Mouse (Mus musculus): ENCODE data around the gene Pes1. TPM values are rescaled to one million over a fixed set of nuclear protein-coding genes. Genes with fewer than 3 reads are reported as not detected.

Pes1 gene
- 35.2 TPM for polyA plus RNA-seq (2014; fragmentation: Illumina TruSeq; extraction: RNeasy Lipid Tissue Mini Kit (QIAGEN cat#74804); ENCODE audit: low read depth, low replicate concordance)

GRCm38 (mm10) chr11:3963610-3964415 is at the start of gene Pes1:
Gene Pes1 (plus strand): TSS chr11:3963975.

GRCm38 (mm10) chr11:3914109-3914840 is 49.5 kb upstream of the Pes1 start, which contains the start of gene Slc35e4:
Gene Slc35e4 (minus strand): TSS chr11:3914664.

DNA sequence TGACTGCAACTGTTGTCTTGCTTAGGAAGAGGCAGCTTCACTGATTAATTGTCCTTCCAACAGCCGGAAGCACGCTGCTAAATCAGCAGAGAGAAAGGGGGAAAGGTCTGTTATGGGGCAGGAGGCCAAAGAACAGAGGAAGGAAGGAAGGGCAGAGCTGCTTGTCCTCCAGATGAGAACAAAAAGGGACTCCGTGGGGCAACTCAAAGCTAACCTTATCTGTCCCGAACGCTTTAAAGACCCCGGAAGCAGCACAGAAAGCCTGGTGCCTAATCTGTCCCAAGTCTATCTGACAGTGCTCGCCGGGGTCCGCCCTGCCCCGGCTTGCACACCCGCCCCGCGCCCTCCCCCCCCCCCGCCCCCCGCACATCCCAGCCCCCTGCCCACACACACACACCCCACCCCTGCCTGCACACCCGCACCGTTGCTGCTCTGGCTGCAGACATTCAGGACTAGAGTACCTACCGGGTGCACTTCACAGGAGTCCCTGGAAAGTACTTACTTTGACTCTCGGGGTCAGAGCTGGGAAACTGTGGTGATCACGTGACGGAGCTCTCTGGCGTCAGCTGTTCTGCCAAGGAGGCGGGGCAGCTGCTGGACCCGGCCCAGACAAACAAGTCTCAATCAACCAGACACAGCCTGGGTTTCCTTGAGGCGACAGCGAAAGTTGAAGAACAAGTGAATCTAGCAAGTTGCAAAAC is 32.1 kb upstream of the Pes1 start, which contains the start of gene Tcn2:
TSS of gene Tcn2 (minus strand) at position 649 of the 701 bp plus-strand sequence.

DNA sequence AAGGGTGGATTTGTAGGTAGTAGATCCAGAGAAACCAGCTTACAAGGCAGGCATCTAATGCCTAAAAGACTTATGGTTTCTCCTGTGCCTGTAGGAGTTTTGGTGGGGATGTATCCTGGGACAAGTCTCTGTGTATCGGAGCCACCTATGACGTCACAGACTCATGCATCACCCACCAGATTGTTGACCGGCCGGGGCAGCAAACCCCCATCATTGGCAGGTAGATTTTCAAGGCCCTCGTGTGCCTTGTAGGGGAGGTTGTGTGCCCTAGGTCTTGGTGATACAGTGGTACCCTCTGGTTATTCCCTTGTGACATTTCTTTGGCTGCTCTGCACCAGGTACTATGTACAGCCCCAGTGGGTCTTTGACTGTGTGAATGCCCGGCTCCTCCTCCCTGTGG is 12.9 kb downstream of the Pes1 start, which contains the start of gene 4930556J24Rik:
TSS of gene 4930556J24Rik (minus strand) at position 101 of the 400 bp plus-strand sequence.

DNA sequence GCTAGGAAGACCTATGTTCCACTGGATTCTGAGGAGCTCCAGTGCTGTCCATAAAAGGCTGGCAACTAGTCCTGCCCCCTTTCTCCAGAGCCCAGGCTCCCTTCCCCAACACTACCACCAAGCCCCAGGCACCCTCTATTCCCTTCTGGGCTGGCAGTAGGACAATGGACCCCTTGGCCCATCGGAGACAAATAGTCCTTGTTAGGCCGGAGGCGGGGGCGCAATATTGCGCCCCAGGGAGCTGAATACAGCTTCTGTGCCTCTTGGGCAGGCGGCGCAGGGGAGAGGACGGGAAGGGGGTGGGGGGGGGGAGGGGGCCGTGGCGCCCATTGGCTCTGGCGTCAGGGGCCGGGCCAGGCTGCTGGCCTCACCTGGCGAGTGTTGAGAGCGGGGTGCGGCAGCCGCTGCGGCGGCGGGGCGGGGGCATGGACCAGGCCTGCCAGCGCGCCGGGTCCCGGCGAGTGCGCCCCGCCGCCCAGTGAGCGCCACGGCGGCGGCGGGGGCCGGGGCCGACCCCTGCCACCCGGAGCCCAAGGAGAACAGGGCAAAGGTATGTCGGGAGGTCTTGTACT is 19.6 kb downstream of the Pes1 start, which contains the start of gene Gal3st1:
TSS of gene Gal3st1 (plus strand) at position 346 of the 572 bp plus-strand sequence.

Other genes with a start within 250 kb of the Pes1 start
- gene Osbp2, start 100.1 kb upstream of the Pes1 start, polyA plus RNA-seq (2014; fragmentation: Illumina TruSeq; extraction: RNeasy Lipid Tissue Mini Kit (QIAGEN cat#74804); ENCODE audit: low read depth, low replicate concordance): 77.2 TPM
- 39.7 TPM for gene 4921536K21Rik, start 68.9 kb upstream of the Pes1 start, polyA plus RNA-seq (2014; fragmentation: Illumina TruSeq; extraction: RNeasy Lipid Tissue Mini Kit (QIAGEN cat#74804); ENCODE audit: low read depth, low replicate concordance)
- gene Dusp18, start 68.7 kb upstream of the Pes1 start, polyA plus RNA-seq (2014; fragmentation: Illumina TruSeq; extraction: RNeasy Lipid Tissue Mini Kit (QIAGEN cat#74804); ENCODE audit: low read depth, low replicate concordance): 13.5 TPM
- not detected for gene Slc35e4, start 49.3 kb upstream of the Pes1 start, polyA plus RNA-seq (2014; fragmentation: Illumina TruSeq; extraction: RNeasy Lipid Tissue Mini Kit (QIAGEN cat#74804); ENCODE audit: low read depth, low replicate concordance)
- 0.98 TPM for gene Tcn2, start 31.8 kb upstream of the Pes1 start, polyA plus RNA-seq (2014; fragmentation: Illumina TruSeq; extraction: RNeasy Lipid Tissue Mini Kit (QIAGEN cat#74804); ENCODE audit: low read depth, low replicate concordance)
- 0.63 TPM for gene 4930556J24Rik, start 12.8 kb downstream of the Pes1 start, polyA plus RNA-seq (2014; fragmentation: Illumina TruSeq; extraction: RNeasy Lipid Tissue Mini Kit (QIAGEN cat#74804); ENCODE audit: low read depth, low replicate concordance)
- gene Gal3st1, start 19.7 kb downstream of the Pes1 start, polyA plus RNA-seq (2014; fragmentation: Illumina TruSeq; extraction: RNeasy Lipid Tissue Mini Kit (QIAGEN cat#74804); ENCODE audit: low read depth, low replicate concordance): not detected
- 0.64 TPM for gene Sec14l4, start 67.5 kb downstream of the Pes1 start, polyA plus RNA-seq (2014; fragmentation: Illumina TruSeq; extraction: RNeasy Lipid Tissue Mini Kit (QIAGEN cat#74804); ENCODE audit: low read depth, low replicate concordance)
- 0.64 TPM for gene Sec14l3, start 100.9 kb downstream of the Pes1 start, polyA plus RNA-seq (2014; fragmentation: Illumina TruSeq; extraction: RNeasy Lipid Tissue Mini Kit (QIAGEN cat#74804); ENCODE audit: low read depth, low replicate concordance)
- gene Mtfp1, start 131.5 kb downstream of the Pes1 start, polyA plus RNA-seq (2014; fragmentation: Illumina TruSeq; extraction: RNeasy Lipid Tissue Mini Kit (QIAGEN cat#74804); ENCODE audit: low read depth, low replicate concordance): 3.5 TPM
- 1.4 TPM for gene Sec14l2, start 159.4 kb downstream of the Pes1 start, polyA plus RNA-seq (2014; fragmentation: Illumina TruSeq; extraction: RNeasy Lipid Tissue Mini Kit (QIAGEN cat#74804); ENCODE audit: low read depth, low replicate concordance)
- 0.78 TPM for gene Rnf215, start 171.2 kb downstream of the Pes1 start, polyA plus RNA-seq (2014; fragmentation: Illumina TruSeq; extraction: RNeasy Lipid Tissue Mini Kit (QIAGEN cat#74804); ENCODE audit: low read depth, low replicate concordance)
- gene Ccdc157, start 196.3 kb downstream of the Pes1 start, polyA plus RNA-seq (2014; fragmentation: Illumina TruSeq; extraction: RNeasy Lipid Tissue Mini Kit (QIAGEN cat#74804); ENCODE audit: low read depth, low replicate concordance): 10.2 TPM
- 19.3 TPM for gene Sf3a1, start 196.4 kb downstream of the Pes1 start, polyA plus RNA-seq (2014; fragmentation: Illumina TruSeq; extraction: RNeasy Lipid Tissue Mini Kit (QIAGEN cat#74804); ENCODE audit: low read depth, low replicate concordance)
- not detected for gene Tbc1d10a, start 222.8 kb downstream of the Pes1 start, polyA plus RNA-seq (2014; fragmentation: Illumina TruSeq; extraction: RNeasy Lipid Tissue Mini Kit (QIAGEN cat#74804); ENCODE audit: low read depth, low replicate concordance)